Mouse (Mus musculus) kidney, embryonic 16.5 days (tissue): Measurements from ENCODE around the gene Chka. TPM values are rescaled to one million over a fixed set of nuclear protein-coding genes. Genes with fewer than 3 reads are reported as not detected.

Source experiments
- ATAC-seq: fragments of 200-750 bp; cut with Nextera tagmentation; 2 replicates; pipeline ENCODE4 v1.8.0; 2017; ENCODE audit warnings: moderate TSS enrichment; ENCODE audit not compliant: low FRiP score, low TSS enrichment
- H3K27ac ChIP-seq: fragments of 300-500 bp; sonication (generic); 2 replicates; pipeline ENCODE4 v1.5.1; 2014; ENCODE audit warnings: low read length
- H3K27me3 ChIP-seq: fragments of 300-500 bp; sonication (generic); 2 replicates; pipeline ENCODE4 v1.6.1; 2014; ENCODE audit warnings: low read length, control low read depth, mixed read lengths; ENCODE audit not compliant: insufficient read depth
- H3K36me3 ChIP-seq: fragments of 300-500 bp; sonication (generic); 2 replicates; pipeline ENCODE4 v1.6.1; 2014; ENCODE audit warnings: low read length, control low read depth, mixed read lengths; ENCODE audit not compliant: insufficient read depth
- H3K4me1 ChIP-seq: fragments of 300-500 bp; sonication (generic); 2 replicates; pipeline ENCODE4 v1.6.1; 2014; ENCODE audit warnings: low read length, control low read depth, mixed read lengths; ENCODE audit not compliant: insufficient read depth
- H3K4me2 ChIP-seq: fragments of 300-500 bp; sonication (generic); replicated peaks from 2 replicates; pipeline ENCODE4 v1.6.1; 2014; ENCODE audit warnings: low read depth, low read length
- H3K4me3 ChIP-seq: fragments of 300-500 bp; sonication (generic); 2 replicates; pipeline ENCODE4 v1.5.1; 2014; ENCODE audit warnings: mild to moderate bottlenecking, low read length
- H3K9ac ChIP-seq: fragments of 300-500 bp; sonication (generic); replicated peaks from 2 replicates; pipeline ENCODE4 v1.6.1; 2014; ENCODE audit warnings: low read length
- H3K9me3 ChIP-seq: fragments of 300-500 bp; sonication (generic); 2 replicates; pipeline ENCODE4 v1.6.1; 2016; ENCODE audit warnings: low read length, control low read depth
- WGBS: fragments of 180-500 bp; shearing (Covaris S2); extraction: QIAGEN DNeasy Blood & Tissue Kit; methylation state at CpG from one replicate; pipeline ENCODE4 v1.1.7; 2014; 5-methylcytosine and 5-hydroxymethylcytosine counted together
- polyA plus RNA-seq: library from polyadenylated mRNA; unstranded; fragments of >200 nt; fragmentation: Nextera tagmentation; extraction: Ambion mirVana; gene quantifications from 2 replicates; pipeline ENCODE4 v1.2.1, GENCODE M21; 2015

Gene Chka
- polyA plus RNA-seq, 1 experiment from 2014 or later = 58.0 TPM

GRCm38 (mm10) chr19:3845339-3845738, 6.2 kb upstream of the Chka start:
- Histone ChIP-seq H3K9me3 (no peaks in the 10 kb centered on the region), H3K9ac (no peak overlapping the region), H3K27ac (no peak overlapping the region), H3K4me2 (no peak overlapping the region), H3K27me3 (no peaks in the 10 kb centered on the region), H3K4me3 (no peak overlapping the region), H3K4me1 (peaks cover 9% of the 10 kb centered on the region; the same call in 1 of the 2 replicates), H3K36me3 (no peaks in the 10 kb centered on the region)
- ATAC-seq = no peak
- WGBS = 90% methylated on average over 11 of the region's 11 CpGs

GRCm38 (mm10) chr19:3845803-3846406, 5.7 kb upstream of the Chka start:
- Histone ChIP-seq H3K4me3 (no peak overlapping the region), H3K27ac (no peak overlapping the region)
- WGBS = 52% methylated on average over 1 of the region's 1 CpGs

GRCm38 (mm10) chr19:3846676-3847604, 4.6 kb upstream of the Chka start:
- H3K36me3 ChIP-seq = no peaks in the 10 kb centered on the region
- peaks cover 18% of the 10 kb centered on the region for H3K4me1 ChIP-seq
- H3K9ac ChIP-seq = no peak overlapping the region
- H3K27me3 ChIP-seq = no peaks in the 10 kb centered on the region
- H3K27ac ChIP-seq = no peak overlapping the region
- no peak overlapping the region for H3K4me2 ChIP-seq
- whole genome bisulfite sequencing = 79% methylated on average over 10 of the region's 10 CpGs
- ATAC-seq = no peak
- no peak overlapping the region for H3K4me3 ChIP-seq
- no peaks in the 10 kb centered on the region for H3K9me3 ChIP-seq

More at GRCm38 (mm10) chr19:3845803-3846406, 5.7 kb upstream of the Chka start:
- H3K36me3 ChIP-seq = no peaks in the 10 kb centered on the region
- no peaks in the 10 kb centered on the region for H3K27me3 ChIP-seq
- no peaks in the 10 kb centered on the region for H3K9me3 ChIP-seq
- H3K4me2 ChIP-seq = no peak overlapping the region
- H3K4me1 ChIP-seq = peaks cover 13% of the 10 kb centered on the region
- no peak for ATAC-seq
- no peak overlapping the region for H3K9ac ChIP-seq

GRCm38 (mm10) chr19:3847711-3848110, 3.9 kb upstream of the Chka start:
- Histone ChIP-seq H3K4me2 (no peak overlapping the region), H3K27ac (no peak overlapping the region), H3K36me3 (no peaks in the 10 kb centered on the region), H3K9ac (no peak overlapping the region), H3K27me3 (no peaks in the 10 kb centered on the region), H3K9me3 (no peaks in the 10 kb centered on the region), H3K4me1 (peaks cover 17% of the 10 kb centered on the region), H3K4me3 (no peak overlapping the region)
- WGBS = 88% methylated on average over 5 of the region's 5 CpGs
- ATAC-seq = no peak

- Histone ChIP-seq H3K9ac (no peak overlapping the region), H3K36me3 (no peaks in the 10 kb centered on the region), H3K9me3 (no peaks in the 10 kb centered on the region), H3K4me3 (no peak overlapping the region), H3K4me1 (peaks cover 15% of the 10 kb centered on the region), H3K4me2 (no peak overlapping the region), H3K27ac (peak overlapping the region; percentile 55), H3K27me3 (no peaks in the 10 kb centered on the region)
- no peak for ATAC-seq
- 39% methylated on average over 7 of the region's 7 CpGs for WGBS
Observed at GRCm38 (mm10) chr19:3848207-3848808, 3.3 kb upstream of the Chka start.

- 88% methylated on average over 2 of the region's 2 CpGs for WGBS
- Histone ChIP-seq H3K36me3 (no peaks in the 10 kb centered on the region), H3K27ac (peak overlapping the region; percentile 55; the same call in 1 of the 2 replicates), H3K9me3 (no peaks in the 10 kb centered on the region), H3K4me1 (peaks cover 24% of the 10 kb centered on the region), H3K4me2 (no peak overlapping the region), H3K4me3 (no peak overlapping the region), H3K27me3 (no peaks in the 10 kb centered on the region), H3K9ac (no peak overlapping the region)
- ATAC-seq = no peak
Observed at GRCm38 (mm10) chr19:3849251-3849650, 2.3 kb upstream of the Chka start.

- 52% methylated on average over 5 of the region's 5 CpGs for WGBS
- no peak overlapping the region for H3K4me2 ChIP-seq
- H3K27ac ChIP-seq = no peak overlapping the region
- H3K36me3 ChIP-seq = no peaks in the 10 kb centered on the region
- no peak for ATAC-seq
- H3K4me3 ChIP-seq = no peak overlapping the region
- H3K9me3 ChIP-seq = no peaks in the 10 kb centered on the region
- H3K9ac ChIP-seq = no peak overlapping the region
- no peaks in the 10 kb centered on the region for H3K27me3 ChIP-seq
- peaks cover 30% of the 10 kb centered on the region for H3K4me1 ChIP-seq
Observed at GRCm38 (mm10) chr19:3850076-3850475, 1.5 kb upstream of the Chka start.

- peak overlapping the region; percentile 79 for H3K4me2 ChIP-seq
- WGBS = 5% methylated on average over 19 of the region's 19 CpGs
- no peaks in the 10 kb centered on the region for H3K27me3 ChIP-seq
- peak overlapping the region; percentile 69 for H3K9ac ChIP-seq
- peaks cover 39% of the 10 kb centered on the region for H3K4me1 ChIP-seq
- peak overlapping the region; percentile 65 for H3K4me3 ChIP-seq
- ATAC-seq = 0 out of 2 replicates have a peak, but pooled peaks have one; percentile 6
- no peaks in the 10 kb centered on the region for H3K9me3 ChIP-seq
- no peaks in the 10 kb centered on the region for H3K36me3 ChIP-seq
- H3K27ac ChIP-seq = peak overlapping the region; percentile 68
Observed at GRCm38 (mm10) chr19:3850847-3851469, 615 bp upstream of the Chka start.

GRCm38 (mm10) chr19:3851979-3852681, 557 bp downstream of the Chka start:
- H3K36me3 ChIP-seq = no peaks in the 10 kb centered on the region
- no peak; the same call in none of the 2 replicates for ATAC-seq
- H3K27me3 ChIP-seq = no peaks in the 10 kb centered on the region
- H3K4me3 ChIP-seq = peak overlapping the region; percentile 65
- H3K4me1 ChIP-seq = peaks cover 40% of the 10 kb centered on the region
- peak overlapping the region; percentile 79 for H3K4me2 ChIP-seq
- peak overlapping the region; percentile 83 for H3K9ac ChIP-seq
- peak overlapping the region; percentile 98 for H3K27ac ChIP-seq
- no peaks in the 10 kb centered on the region for H3K9me3 ChIP-seq
- WGBS = under 1% methylated on average over 62 of the region's 74 CpGs
